Mouse (Mus musculus) MEL (cell line): Measurements from ENCODE around the gene Entpd8. TPM values are rescaled to one million over a fixed set of nuclear protein-coding genes. Genes with fewer than 3 reads are reported as not detected.

Source experiments
- DNase-seq: peaks from one replicate; pipeline ENCODE4 v3.0.0; 2011; ENCODE audit warnings: low read depth, low spot score
- H3K27ac ChIP-seq: 2 replicates; pipeline ENCODE4 v1.5.1; 2012; ENCODE audit warnings: low read depth, mild to moderate bottlenecking, control low read depth, low read length, moderate library complexity; ENCODE audit not compliant: control insufficient read depth
- H3K27me3 ChIP-seq, 2 experiments: fragments of 150-350 bp in 1 of 2; sonication (generic) in 1 of 2; 2 replicates each; pipeline ENCODE4 v1.6.1; 2012; ENCODE audit warnings: low read length in 2 of 2, mild to moderate bottlenecking in 2 of 2, improper control_type of control experiment in 1 of 2, moderate library complexity in 1 of 2; ENCODE audit not compliant: insufficient read depth in 2 of 2, control insufficient read depth in 1 of 2
- H3K36me3 ChIP-seq, 2 experiments: 2 replicates each; pipeline ENCODE4 v1.6.1; 2012 to 2014; ENCODE audit warnings: low read length in 2 of 2, improper control_type of control experiment in 1 of 2, inconsistent platforms in 1 of 2, mild to moderate bottlenecking in 1 of 2; ENCODE audit not compliant: insufficient read depth in 2 of 2, control insufficient read depth in 1 of 2
- H3K4me1 ChIP-seq, 2 experiments: fragments of 150-350 bp in 1 of 2; sonication (generic) in 1 of 2; 2 replicates each; pipeline ENCODE4 v1.6.1; 2012; ENCODE audit warnings: low read length in 2 of 2, improper control_type of control experiment in 1 of 2, mild to moderate bottlenecking in 1 of 2; ENCODE audit not compliant: insufficient read depth in 2 of 2, control insufficient read depth in 1 of 2
- H3K4me3 ChIP-seq, 2 experiments: fragments of 150-350 bp in 1 of 2; sonication (generic) in 1 of 2; 2 replicates each; pipeline ENCODE4 v1.5.1; 2012; ENCODE audit warnings: low read depth in 2 of 2, low read length in 2 of 2, mild to moderate bottlenecking in 2 of 2, moderate library complexity in 2 of 2, control low read depth in 1 of 2, improper control_type of control experiment in 1 of 2; ENCODE audit not compliant: control insufficient read depth in 1 of 2, insufficient read depth in 1 of 2
- H3K79me2 ChIP-seq: 2 replicates; pipeline ENCODE4 v1.6.1; 2012; ENCODE audit warnings: mild to moderate bottlenecking, low read length, moderate library complexity; ENCODE audit not compliant: control insufficient read depth, poor library complexity, insufficient read depth
- H3K9ac ChIP-seq: 2 replicates; pipeline ENCODE4 v1.6.1; 2012; ENCODE audit warnings: low read depth, mild to moderate bottlenecking, control low read depth, low read length, moderate library complexity; ENCODE audit not compliant: control insufficient read depth, poor library complexity, severe bottlenecking
- H3K9me3 ChIP-seq: fragments of 150-350 bp; sonication (generic); replicated peaks from 2 replicates; pipeline ENCODE4 v1.6.1; 2012; ENCODE audit warnings: mild to moderate bottlenecking, low read length, improper control_type of control experiment, moderate library complexity; ENCODE audit not compliant: insufficient read depth
- CHD2 ChIP-seq: IDR thresholded peaks from 2 replicates; pipeline ENCODE4 v1.6.1; 2011; ENCODE audit warnings: low read length, improper control_type of control experiment
- CTCF ChIP-seq, 3 experiments: IDR thresholded peaks in 2 of 3; conservative IDR thresholded peaks in 1 of 3; 2 replicates each; pipeline ENCODE4 v1.5.1; 2011 to 2012; ENCODE audit warnings: low read length in 3 of 3, low read depth in 2 of 3, mild to moderate bottlenecking in 2 of 3, improper control_type of control experiment in 1 of 3, inconsistent platforms in 1 of 3, mixed read lengths in 1 of 3, moderate library complexity in 1 of 3; ENCODE audit not compliant: control insufficient read depth in 1 of 3, insufficient read depth in 1 of 3, poor library complexity in 1 of 3, severe bottlenecking in 1 of 3
- ELF1 ChIP-seq: IDR thresholded peaks from 2 replicates; pipeline ENCODE4 v1.6.1; 2014; ENCODE audit warnings: low read depth, mild to moderate bottlenecking, inconsistent platforms, low read length, improper control_type of control experiment, moderate library complexity
- EP300 ChIP-seq, 2 experiments: IDR thresholded peaks; 2 replicates each; pipeline ENCODE4 v1.6.1; 2011; ENCODE audit warnings: improper control_type of control experiment in 2 of 2, low read length in 2 of 2, low read depth in 1 of 2, mild to moderate bottlenecking in 1 of 2
- ETS1 ChIP-seq: IDR thresholded peaks from 2 replicates; pipeline ENCODE4 v1.6.1; 2012; ENCODE audit warnings: low read depth, mild to moderate bottlenecking, inconsistent platforms, low read length, improper control_type of control experiment, moderate library complexity
- GATA1 ChIP-seq: IDR thresholded peaks from 2 replicates; pipeline ENCODE4 v1.6.1; 2011; ENCODE audit warnings: low read depth, low read length, improper control_type of control experiment
- HCFC1 ChIP-seq: IDR thresholded peaks from 2 replicates; pipeline ENCODE4 v1.6.1; 2012; ENCODE audit warnings: low read depth, mild to moderate bottlenecking, inconsistent platforms, low read length, improper control_type of control experiment, moderate library complexity
- JUND ChIP-seq: IDR thresholded peaks from 2 replicates; pipeline ENCODE4 v1.6.1; 2011; ENCODE audit warnings: low read depth, mild to moderate bottlenecking, improper control_type of control experiment, low read length
- KAT2A ChIP-seq: conservative IDR thresholded peaks from 2 replicates; pipeline ENCODE4 v1.6.1; 2012; ENCODE audit warnings: low read depth, low read length, improper control_type of control experiment, inconsistent platforms
- MAX ChIP-seq: IDR thresholded peaks from 2 replicates; pipeline ENCODE4 v1.6.1; 2011; ENCODE audit warnings: low read length, improper control_type of control experiment
- MXI1 ChIP-seq: IDR thresholded peaks from 2 replicates; pipeline ENCODE4 v1.6.1; 2011; ENCODE audit warnings: mild to moderate bottlenecking, low read depth, low read length, improper control_type of control experiment
- MYC ChIP-seq: IDR thresholded peaks from 2 replicates; pipeline ENCODE4 v1.6.1; 2011; ENCODE audit warnings: low read depth, mild to moderate bottlenecking, low read length, improper control_type of control experiment, moderate library complexity
- NELFE ChIP-seq: IDR thresholded peaks from 2 replicates; pipeline ENCODE4 v1.6.1; 2011; ENCODE audit warnings: low read depth, low read length, improper control_type of control experiment
- POLR2A ChIP-seq, 2 experiments: IDR thresholded peaks; 2 replicates each; pipeline ENCODE4 v1.6.1; 2011 to 2012; ENCODE audit warnings: low read length in 2 of 2, mild to moderate bottlenecking in 2 of 2, control low read depth in 1 of 2, improper control_type of control experiment in 1 of 2, low read depth in 1 of 2, moderate library complexity in 1 of 2; ENCODE audit not compliant: control insufficient read depth in 1 of 2, insufficient read depth in 1 of 2, poor library complexity in 1 of 2
- POLR2AphosphoS2 ChIP-seq: IDR thresholded peaks from 2 replicates; pipeline ENCODE4 v1.6.1; 2011; ENCODE audit warnings: low read length, improper control_type of control experiment
- POLR2AphosphoS5 ChIP-seq: IDR thresholded peaks from 2 replicates; pipeline ENCODE4 v1.6.1; 2012; ENCODE audit warnings: low read depth, borderline replicate concordance, mild to moderate bottlenecking, inconsistent platforms, low read length, moderate library complexity, mixed read lengths
- RAD21 ChIP-seq: IDR thresholded peaks from 2 replicates; pipeline ENCODE4 v1.6.1; 2011; ENCODE audit warnings: mild to moderate bottlenecking, low read depth, low read length, improper control_type of control experiment
- RCOR1 ChIP-seq: IDR thresholded peaks from 2 replicates; pipeline ENCODE4 v1.6.1; 2012; ENCODE audit warnings: low read depth, mild to moderate bottlenecking, inconsistent platforms, low read length, improper control_type of control experiment
- SIN3A ChIP-seq: IDR thresholded peaks from 2 replicates; pipeline ENCODE4 v1.6.1; 2012; ENCODE audit warnings: low read length, improper control_type of control experiment, inconsistent platforms
- SMC3 ChIP-seq: IDR thresholded peaks from 2 replicates; pipeline ENCODE4 v1.6.1; 2011; ENCODE audit warnings: low read depth, low read length, improper control_type of control experiment
- TBP ChIP-seq: IDR thresholded peaks from 2 replicates; pipeline ENCODE4 v1.8.0; 2011; ENCODE audit warnings: low read depth, low read length, improper control_type of control experiment
- TCF12 ChIP-seq: IDR thresholded peaks from 2 replicates; pipeline ENCODE4 v1.6.1; 2014; ENCODE audit warnings: low read depth, mild to moderate bottlenecking, inconsistent platforms, low read length, improper control_type of control experiment, moderate library complexity
- UBTF ChIP-seq: IDR thresholded peaks from 2 replicates; pipeline ENCODE4 v1.6.1; 2012; ENCODE audit warnings: low read depth, mild to moderate bottlenecking, inconsistent platforms, low read length, improper control_type of control experiment, moderate library complexity, borderline replicate concordance; ENCODE audit not compliant: insufficient read depth
- USF2 ChIP-seq, 2 experiments: IDR thresholded peaks; 2 replicates each; pipeline ENCODE4 v1.6.1; 2011 to 2012; ENCODE audit warnings: improper control_type of control experiment in 2 of 2, low read length in 2 of 2, borderline replicate concordance in 1 of 2, inconsistent platforms in 1 of 2, low read depth in 1 of 2, mild to moderate bottlenecking in 1 of 2; ENCODE audit not compliant: insufficient read depth in 1 of 2
- ZC3H11A ChIP-seq: IDR thresholded peaks from 2 replicates; pipeline ENCODE4 v1.6.1; 2012; ENCODE audit warnings: low read depth, mild to moderate bottlenecking, inconsistent platforms, low read length, improper control_type of control experiment
- ZNF384 ChIP-seq: IDR thresholded peaks from 2 replicates; pipeline ENCODE4 v1.6.1; 2012; ENCODE audit warnings: low read depth, mild to moderate bottlenecking, inconsistent platforms, low read length, improper control_type of control experiment
- polyA plus RNA-seq, 2 experiments: library from polyadenylated mRNA; stranded (reverse) in 1 of 2; unstranded in 1 of 2; fragments of >175 nt in 1 of 2; fragments of >200 nt in 1 of 2; gene quantifications; 2 replicates each; pipeline versions ENCODE4 v1.2.1 to v1.2.4; 2012; ENCODE audit warnings: low replicate concordance in 2 of 2, low read depth in 1 of 2; ENCODE audit not compliant: insufficient read length in 2 of 2, insufficient read depth in 1 of 2, missing spikeins in 1 of 2
- total RNA-seq: library from RNA; depleted of rRNA; stranded (reverse); fragments of 300-350 nt; gene quantifications from 2 replicates; pipeline ENCODE4 v1.2.3, GENCODE M21; 2012

Gene Entpd8
- total and polyA plus RNA-seq, 3 experiments = not detected

GRCm38 (mm10) chr2:25127206-25127605 lies 47.1 kb downstream of the Entpd8 start:
- Histone ChIP-seq H3K79me2 (no peaks in the 10 kb centered on the region), H3K27ac (no peak overlapping the region), H3K9me3 (no peaks in the 10 kb centered on the region), H3K27me3 (no peaks in the 10 kb centered on the region), H3K4me3 (no peak overlapping the region), H3K36me3 (0 out of 4 replicates have a peak, but pooled peaks cover 0 to 4% of the 10 kb centered on the region in 2 experiments), H3K4me1 (peaks cover 0 to 9% of the 10 kb centered on the region in 2 experiments; a peak in 2 of 4 replicates), H3K9ac (no peak overlapping the region)
- TF ChIP-seq RAD21 (peak; percentile 83), KAT2A (no peak), RCOR1 (no peak), SMC3 (peak; percentile 70), NELFE (no peak), ETS1 (no peak), POLR2A (IDR thresholded peaks at IDR 0.05; ENCODE audit: control insufficient read depth in 1 of 2, insufficient read depth in 1 of 2, low read depth in 1 of 2, low read length in 2 of 2, poor library complexity in 1 of 2) (no peak), POLR2AphosphoS5 (no peak), JUND (no peak), ZNF384 (no peak), CTCF (IDR thresholded peaks at IDR 0.05 in 2 of 3, conservative IDR thresholded peaks at IDR 0.05 in 1 of 3; ENCODE audit: control insufficient read depth in 1 of 3, insufficient read depth in 1 of 3, low read depth in 2 of 3, low read length in 3 of 3, poor library complexity in 1 of 3, severe bottlenecking in 1 of 3) (peak; percentile 80 to 89 (median 85)), TCF12 (no peak), ZC3H11A (peak; percentile 66), POLR2AphosphoS2 (no peak), TBP (no peak), MYC (no peak)
- DNase-seq = peak; percentile 65

- 0 out of 4 replicates have a peak, but pooled peaks cover 0 to 4% of the 10 kb centered on the region in 2 experiments for H3K36me3 ChIP-seq
- DNase-seq = no peak
- no peak overlapping the region for H3K4me3 ChIP-seq
- no peaks in the 10 kb centered on the region for H3K79me2 ChIP-seq
- H3K4me1 ChIP-seq = peaks cover 0 to 9% of the 10 kb centered on the region in 2 experiments; a peak in 2 of 4 replicates
- no peaks in the 10 kb centered on the region for H3K27me3 ChIP-seq
- H3K27ac ChIP-seq = no peak overlapping the region
- no peak overlapping the region for H3K9ac ChIP-seq
- H3K9me3 ChIP-seq = no peaks in the 10 kb centered on the region
- no peak for TF ChIP-seq GATA1
- no peak for TF ChIP-seq UBTF
- TF ChIP-seq USF2 (IDR thresholded peaks at IDR 0.05; ENCODE audit: borderline replicate concordance in 1 of 2, insufficient read depth in 1 of 2, low read depth in 1 of 2, low read length in 2 of 2) = no peak
- TF ChIP-seq HCFC1 = no peak
- no peak for TF ChIP-seq MAX
- TF ChIP-seq POLR2AphosphoS5 = no peak
- no peak for TF ChIP-seq RCOR1
- no peak for TF ChIP-seq ELF1
- TF ChIP-seq SIN3A = no peak
- no peak for TF ChIP-seq EP300 (IDR thresholded peaks at IDR 0.05; ENCODE audit: low read depth in 1 of 2, low read length in 2 of 2)
- TF ChIP-seq MXI1 = no peak
- TF ChIP-seq CHD2 = no peak
- no peak for TF ChIP-seq MYC
These were observed 48.0 kb downstream of the Entpd8 start for GRCm38 (mm10) chr2:25128072-25128471.
